Mouse (Mus musculus): ENCODE measurements at regions not wholly inside any gene's neighbourhood (a gene's known extent, or its start where the extent isn't known, plus 50 kb on each side); places are given as distances from the start of the nearest gene placed in this dataset.

DNA sequence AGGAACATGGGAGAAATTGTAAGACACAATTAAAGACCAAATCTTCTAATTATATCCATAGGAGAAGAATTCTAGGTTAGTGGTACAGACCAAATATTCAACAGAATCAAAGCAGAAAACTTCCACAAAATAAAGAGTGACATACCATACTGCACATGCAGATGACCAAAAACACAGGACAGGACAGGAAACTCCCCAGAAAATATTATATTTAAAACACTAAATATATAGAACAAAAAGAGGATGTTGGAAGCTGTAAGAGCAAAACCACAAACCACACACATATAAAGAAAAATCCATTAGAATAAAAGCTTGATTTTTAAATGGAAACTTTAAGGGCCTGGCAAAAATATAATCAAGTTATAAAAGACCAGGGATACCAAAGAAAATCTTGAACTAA, 66.5 kb downstream of the Htr1b start:
- no peak for DNase-seq (ENCODE audit: low spot score in 2 of 2)

DNA sequence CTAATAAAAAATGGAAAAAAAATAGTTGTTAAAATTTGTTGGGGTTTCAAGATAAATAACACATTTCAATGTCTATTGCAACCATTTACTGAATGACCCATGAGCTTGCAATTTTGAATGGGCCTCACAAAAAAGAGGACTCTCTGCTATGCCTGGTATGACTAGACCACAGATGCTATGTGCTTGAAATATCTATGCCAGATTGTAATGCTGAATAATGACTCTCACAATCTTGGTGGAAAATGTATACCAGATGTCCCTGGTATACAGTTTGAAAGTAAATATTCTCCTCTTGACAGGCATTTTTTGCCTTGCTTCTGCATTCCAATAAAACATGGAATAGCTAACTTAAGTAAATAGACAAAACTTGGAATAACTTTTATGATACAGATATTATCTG, 95.3 kb downstream of the Htr1b start:
- peak in 1 of 2 experiments; percentile 5 for DNase-seq (ENCODE audit: low spot score in 2 of 2)

Data from left cerebral cortex, adult 8-10 months (tissue).